Mouse (Mus musculus) A20 (cell line): ENCODE measurements around the gene Ppm1j.
A peak's percentile ranks its signal among the peaks of the same experiment; 100 is the strongest.

Source experiments
- DNase-seq: peaks from one replicate; pipeline ENCODE4 v3.0.0-alpha.2; 2011; ENCODE audit warnings: low read depth, low spot score

The Ppm1j gene

DNA sequence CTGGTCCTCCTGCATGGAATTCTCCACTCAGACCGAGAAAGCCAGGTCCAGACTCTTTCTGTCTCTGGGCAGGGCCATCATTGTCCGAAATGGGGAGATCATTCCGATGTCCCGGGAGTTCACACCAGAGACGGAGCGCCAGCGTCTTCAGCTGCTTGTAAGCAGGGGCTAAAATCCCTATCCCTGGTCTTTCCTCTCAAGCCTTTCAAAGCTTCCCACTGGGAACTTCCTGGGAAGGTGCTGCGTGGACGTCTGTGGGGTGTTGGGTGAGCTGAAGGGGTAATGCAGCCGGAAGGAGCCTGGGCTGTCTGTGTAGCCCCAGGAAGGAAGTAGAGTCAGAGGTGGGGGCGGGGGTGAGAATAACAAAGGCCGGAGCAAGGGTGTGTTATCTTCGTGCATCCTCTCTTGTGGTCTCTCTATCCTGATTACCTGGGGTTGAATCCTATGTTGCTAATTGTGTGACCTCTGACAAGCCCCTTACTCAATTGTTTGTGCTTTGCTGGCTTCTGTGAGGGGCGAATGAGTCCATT lies 3.2 kb downstream of the Ppm1j start:
- no peak for DNase-seq

DNA sequence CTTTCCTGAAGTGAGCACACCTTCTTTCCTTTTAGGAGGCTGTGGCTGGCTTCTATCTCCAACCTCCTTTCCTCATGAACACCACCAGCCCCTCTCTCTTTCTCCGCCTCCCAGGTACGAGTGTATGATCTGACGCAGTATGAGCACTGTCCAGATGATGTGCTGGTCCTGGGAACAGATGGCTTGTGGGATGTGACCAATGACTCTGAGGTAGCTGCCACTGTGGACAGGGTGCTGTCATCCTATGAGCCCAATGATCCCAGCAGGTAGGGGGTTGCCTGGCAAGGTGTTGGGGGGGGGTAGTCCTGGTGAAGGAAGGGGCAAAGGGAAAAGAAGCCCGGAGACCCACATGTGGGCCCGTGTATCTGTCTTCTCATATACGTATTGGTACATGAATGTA lies 4.4 kb downstream of the Ppm1j start:
- DNase-seq, result no peak

DNA sequence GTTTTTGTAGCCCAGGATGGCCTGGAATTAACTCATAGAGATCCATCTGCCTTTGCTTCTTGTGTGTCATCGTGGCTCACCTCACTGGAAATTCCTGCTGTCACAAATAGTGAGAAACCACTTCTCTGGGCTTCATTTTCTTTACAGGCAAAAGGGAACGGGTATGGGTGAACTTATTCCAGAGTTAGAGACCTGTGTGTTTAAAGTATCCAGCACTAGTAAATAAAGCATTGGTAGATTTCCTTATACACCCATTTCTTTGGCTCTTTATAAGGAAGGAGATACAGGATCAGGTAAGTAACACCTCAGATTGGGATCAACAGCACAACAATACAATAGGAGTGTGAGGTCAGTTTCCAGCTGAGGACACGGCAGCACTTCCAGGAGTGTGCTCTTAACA lies 7.2 kb downstream of the Ppm1j start, which contains the start of gene Rhoc:
Rhoc (plus strand) TSS at position 301 of the 400 bp plus-strand sequence.
- DNase-seq, result no peak

DNA sequence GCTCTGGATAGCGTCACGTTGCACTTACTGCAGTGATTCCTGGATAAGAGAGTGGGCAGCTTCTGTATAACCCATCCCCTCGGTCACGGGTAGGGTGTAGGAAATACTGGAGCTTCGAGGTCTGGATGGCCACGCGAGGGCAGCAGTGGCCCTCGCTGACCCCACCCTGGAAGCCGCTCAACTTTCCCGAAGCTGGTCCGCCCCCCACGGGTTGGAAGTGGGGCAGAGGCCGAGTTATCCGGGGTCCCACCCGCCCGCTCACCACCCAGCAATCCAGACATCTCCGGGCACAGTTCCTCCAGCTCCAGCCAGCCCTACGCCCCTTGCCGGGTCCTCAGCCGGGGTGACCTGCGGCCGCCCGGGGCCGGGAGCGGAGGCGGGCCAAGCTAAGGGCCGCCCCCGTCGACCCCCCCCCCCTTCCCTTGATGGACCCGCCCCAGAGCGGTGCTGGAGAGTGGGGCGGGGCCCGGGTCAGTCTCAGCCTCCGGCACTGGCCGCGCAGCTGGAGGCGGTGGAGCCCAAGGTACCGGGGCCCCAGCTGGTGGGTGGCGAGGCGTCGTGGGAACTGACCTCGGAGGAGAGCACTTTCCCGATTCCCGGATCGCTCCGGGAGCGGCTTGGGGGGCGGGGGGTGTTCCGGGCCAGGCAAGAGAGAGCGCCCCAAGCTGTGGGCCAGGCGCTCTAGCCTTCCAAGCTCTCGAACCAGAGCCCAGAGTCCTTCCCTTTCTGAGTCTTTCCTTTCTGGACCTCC lies 7.9 kb downstream of the Ppm1j start:
- DNase-seq, result no peak

DNA sequence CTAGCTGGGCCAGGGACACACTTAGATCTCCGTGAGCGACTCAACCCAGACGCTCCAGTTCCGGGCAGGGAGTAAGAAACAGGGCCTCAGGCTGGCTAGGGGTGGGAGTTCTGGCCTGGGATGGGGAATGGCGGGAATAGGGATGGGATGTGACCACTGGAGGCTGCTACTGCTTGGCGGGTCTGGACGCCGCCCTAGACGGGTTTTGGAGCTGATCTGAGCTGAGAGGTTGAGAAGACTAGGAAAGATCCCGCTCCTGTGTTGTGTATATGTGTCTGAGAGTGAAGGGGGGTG lies 8.4 kb downstream of the Ppm1j start:
- DNase-seq, result no peak

DNA sequence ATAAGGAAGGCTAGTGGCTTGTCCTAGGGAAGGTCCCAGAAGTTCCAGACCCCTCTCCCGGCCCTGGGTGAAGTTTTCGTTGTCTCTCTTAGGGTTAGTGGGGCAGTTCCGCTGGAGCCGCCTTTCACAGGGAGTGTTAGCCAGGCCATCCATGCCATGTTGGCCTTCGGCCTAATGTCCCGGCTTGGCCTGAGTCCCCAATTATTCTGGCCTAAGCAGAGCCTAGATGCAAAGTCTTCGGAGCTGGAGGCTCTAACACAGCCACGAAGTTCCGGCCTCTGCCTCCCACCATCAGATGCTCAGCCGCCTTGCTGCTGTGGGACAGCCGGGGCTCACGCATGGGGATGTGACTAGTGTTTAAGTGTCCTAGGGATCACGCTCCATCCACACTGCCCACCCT lies 9.0 kb downstream of the Ppm1j start:
- DNase-seq, result no peak

DNA sequence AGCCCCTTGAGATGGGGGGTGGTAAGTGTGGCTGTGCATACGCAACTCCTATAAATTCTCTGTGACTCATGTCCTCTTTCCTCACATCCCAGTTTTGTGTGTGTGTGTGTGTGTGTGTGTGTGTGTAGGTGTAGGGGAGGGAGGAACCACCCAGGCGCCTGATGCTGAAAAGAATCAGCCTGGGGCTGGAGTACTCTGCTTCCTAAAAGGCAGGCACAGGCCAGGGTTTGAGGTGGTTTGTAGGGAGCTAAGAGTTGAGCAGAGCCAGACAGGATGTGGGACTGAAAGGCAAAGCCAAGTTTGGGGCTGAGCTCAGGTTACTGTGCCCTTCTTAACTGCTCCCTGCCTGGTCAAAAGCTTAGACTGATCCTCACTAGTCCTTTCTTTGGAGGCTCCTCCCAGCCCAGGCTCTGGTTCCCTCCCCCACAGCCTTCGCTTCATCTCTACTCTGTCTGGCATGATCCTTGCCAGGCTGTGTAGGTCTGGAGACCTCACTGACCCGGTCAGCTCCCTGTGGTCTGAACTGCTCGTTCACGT lies 9.6 kb downstream of the Ppm1j start:
- DNase-seq, result no peak

DNA sequence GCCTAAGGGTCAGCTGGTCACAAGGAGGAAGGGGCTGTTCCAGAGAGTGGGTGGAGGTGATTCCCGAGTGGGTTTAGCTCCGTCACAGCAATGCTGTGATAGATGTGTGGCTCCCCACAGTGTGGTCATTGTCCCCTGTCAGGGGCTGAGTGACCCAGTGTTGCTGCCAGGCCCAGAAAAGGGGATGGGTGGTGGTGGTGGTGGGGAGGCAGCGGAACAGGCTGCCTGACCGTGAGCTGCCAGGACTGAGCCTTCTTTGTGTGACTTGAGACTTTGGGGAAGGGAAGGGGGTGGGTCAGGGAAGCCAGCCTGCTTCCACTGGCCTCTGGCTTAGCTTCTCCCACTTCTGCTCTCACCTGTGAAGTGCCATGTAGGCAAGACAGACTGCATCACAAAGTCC lies 10.2 kb downstream of the Ppm1j start:
- DNase-seq, result no peak

DNA sequence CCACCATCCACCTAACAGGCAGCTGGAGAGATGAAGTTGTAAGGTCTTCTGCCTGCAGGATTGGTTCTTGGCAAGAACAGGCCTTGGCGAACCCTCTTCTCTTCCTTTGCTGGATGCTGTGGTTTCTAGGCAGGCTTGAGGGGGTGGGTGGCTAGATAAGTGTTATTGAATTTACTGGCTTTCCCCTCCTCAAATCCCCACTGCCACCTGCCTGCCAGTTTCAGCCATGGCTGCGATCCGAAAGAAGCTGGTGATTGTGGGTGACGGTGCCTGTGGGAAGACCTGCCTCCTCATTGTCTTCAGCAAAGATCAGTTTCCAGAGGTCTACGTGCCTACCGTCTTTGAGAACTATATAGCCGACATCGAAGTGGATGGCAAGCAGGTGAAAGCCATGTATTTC lies 10.8 kb downstream of the Ppm1j start:
- DNase-seq, result no peak

DNA sequence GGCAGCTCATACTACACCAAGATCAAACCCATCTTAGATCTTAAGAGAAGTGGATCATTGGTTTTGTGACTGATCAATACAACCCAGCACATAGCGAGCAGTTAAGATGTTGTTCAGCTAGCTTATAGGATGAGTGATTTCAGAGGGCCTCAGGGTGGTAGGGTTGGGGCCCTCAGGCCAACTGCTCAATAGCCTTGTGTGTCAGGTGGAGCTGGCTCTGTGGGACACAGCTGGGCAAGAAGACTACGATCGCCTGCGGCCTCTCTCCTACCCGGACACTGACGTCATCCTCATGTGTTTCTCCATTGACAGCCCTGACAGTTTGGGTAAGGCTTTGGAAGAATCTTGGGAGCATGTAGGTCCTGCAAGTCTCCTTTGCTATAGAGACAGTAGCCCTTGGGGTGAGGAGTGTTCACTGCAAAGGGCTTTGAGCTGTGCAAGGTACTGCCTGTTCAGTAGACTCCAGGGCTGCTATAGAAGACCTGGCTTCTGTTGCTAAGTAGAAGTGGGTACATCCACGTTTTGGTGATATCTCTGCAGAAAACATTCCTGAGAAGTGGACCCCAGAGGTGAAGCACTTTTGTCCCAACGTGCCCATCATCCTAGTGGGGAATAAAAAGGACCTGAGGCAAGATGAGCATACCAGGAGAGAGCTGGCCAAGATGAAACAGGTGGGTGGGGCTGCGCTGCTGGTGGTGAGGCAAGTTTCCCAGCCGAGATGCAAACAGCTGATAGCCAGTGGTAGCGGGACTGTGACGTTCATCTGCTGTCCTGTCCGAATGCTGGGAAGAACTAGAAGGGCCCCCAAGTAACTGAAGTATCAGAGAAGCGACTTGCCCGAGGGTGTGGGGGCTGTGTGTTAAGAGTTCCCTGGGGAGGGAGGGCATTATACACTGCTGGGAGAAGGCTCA lies 11.8 kb downstream of the Ppm1j start:
- DNase-seq, result no peak

DNA sequence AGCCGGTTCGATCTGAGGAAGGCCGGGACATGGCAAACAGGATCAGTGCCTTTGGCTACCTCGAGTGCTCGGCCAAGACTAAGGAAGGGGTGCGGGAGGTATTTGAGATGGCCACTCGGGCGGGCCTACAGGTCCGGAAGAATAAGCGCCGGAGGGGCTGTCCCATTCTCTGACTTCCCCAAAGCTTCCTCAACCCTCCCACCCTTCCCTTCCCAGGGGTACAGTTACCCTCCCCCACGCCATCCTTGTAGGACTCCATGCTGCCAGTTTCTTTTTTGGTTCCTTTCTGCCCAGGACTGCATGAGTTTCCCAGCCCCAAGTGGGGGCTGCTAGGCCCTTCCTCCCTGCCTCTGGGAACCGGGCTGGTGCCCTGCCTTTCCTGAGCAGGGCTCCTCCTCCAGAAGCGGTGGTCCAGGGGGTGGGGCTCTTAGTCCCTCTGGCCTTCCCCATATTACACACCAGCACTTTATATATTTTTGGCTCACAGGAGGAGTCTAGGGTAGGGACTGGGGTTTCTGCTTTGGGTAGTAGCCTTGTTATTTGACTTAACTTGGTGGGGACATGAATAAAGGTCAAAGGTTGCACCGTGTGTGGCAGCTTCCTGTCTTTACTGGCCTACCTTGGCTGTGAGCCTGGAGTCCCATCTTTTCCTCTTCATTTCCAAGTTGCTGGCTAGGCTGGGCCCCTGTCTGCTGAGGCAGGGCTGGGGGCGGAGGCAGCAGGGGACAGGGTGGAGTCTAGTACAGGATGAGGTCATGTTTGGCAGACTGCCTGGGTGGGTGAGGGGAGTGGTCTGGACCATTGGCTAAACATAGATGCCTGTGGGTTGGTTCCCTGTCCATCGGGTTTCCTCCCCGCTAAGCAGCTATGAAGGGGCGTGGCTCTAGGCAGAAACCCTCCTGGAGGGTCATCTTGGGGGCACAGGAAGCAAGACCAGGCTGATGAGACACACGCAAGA lies 13.3 kb downstream of the Ppm1j start:
- DNase-seq, result no peak

DNA sequence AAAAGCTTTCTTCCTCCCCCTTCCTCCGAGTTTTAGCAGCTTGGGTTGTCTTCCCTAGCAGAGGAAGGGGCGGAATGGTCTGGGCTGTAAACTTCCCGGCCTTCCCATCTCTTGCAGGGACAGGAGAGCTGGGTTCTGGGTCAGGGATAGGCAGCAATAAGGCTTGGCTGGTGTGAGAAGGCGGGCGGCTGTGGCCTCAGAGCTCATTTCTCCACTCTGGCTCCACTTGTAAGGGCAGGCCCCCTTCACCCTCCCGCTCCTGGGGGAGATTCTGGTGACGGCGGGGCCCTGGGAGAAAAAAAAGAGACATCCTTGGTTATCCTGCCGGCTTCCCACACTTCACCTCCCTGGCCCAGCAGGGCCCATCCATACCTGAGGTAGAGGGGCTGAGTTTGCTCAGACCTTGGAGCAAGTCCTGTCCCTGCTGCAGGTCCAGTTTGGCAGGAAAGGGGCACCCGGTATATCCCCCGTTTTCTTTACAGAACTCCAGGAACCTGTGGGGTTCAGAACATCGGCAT lies 14.2 kb downstream of the Ppm1j start:
- no peak for DNase-seq

DNA sequence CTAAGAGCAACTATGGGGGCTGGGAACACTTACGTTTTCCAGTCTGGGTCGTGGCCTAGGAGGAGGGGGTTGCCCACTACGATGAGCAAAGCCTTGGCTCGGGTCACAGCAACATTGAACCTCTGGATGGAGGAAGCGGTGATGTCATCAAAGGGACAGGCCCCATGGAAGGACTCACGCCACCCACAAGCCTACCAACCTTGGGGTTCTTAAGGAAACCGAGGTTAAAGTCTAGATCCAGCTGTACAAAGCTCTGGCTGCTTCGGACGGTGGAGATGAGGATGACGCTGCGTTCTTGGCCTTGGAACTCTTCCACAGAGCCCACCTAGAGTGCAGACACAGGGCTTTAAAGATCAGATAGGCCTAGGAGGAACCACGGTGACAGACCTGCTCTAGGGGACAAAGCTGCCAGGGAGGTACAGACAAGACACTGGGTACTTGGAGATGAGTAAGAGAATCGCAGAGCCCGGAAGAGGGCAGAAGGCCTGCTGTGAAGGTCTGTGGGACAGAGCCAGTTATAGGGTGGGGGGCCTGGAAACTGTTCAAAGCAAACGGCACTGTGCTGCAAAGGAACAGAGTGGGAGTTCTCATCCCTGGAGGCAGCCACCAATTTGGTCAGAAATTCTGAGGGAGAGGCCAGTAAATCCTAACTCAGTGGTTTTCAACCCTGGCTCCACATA lies 14.9 kb downstream of the Ppm1j start:
- DNase-seq, result no peak

DNA sequence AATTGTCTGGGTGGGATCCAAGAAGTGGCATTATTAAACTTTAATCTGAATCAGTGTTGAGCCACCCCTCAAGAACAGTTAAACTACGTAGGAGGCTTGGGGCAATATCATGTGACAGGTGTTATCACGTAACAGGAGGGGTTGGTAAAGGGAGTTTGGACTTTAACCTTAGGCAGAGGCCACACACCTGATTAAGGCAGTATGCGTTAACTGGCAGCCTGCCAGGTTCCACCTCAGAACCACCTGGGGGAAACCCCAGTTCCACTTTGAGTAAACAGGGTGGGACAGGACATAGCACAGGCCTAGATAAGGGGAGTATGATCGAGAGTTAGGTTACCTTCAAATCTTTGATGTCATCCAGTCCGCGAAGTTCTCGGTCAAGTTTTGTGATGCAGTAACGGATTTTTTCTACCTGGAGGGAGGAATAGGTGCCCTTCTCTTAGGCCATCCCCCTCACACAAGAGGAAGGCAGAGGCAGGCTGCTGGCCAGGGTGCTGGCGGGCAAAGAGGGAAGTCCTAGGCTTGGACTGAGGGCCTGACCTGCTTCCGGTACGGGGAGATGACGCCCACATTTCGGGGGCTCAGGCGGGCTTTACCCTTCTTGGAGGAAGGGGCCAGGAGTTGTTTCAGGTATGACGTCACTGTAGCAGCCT lies 15.7 kb downstream of the Ppm1j start:
- peak; percentile 44 for DNase-seq

DNA sequence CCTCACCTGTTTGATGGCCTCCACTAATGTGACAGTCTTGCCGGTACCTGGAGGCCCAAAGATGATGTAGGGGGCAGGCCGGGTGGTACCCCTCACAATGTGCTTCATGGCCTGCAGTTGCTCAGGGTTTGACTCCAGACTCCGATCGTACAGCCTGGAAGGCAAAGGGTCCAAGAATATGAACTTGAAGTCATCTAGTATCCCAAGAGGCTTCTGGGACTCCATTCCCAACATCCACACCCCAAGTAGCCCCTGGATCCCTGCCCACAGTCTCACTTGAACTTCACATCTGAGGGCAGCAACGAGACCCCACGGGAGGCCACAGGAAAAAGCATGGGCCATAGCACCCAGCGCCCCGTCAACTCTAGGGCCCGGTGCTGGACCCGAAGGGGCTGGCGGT lies 19.8 kb downstream of the Ppm1j start:
- no peak for DNase-seq

DNA sequence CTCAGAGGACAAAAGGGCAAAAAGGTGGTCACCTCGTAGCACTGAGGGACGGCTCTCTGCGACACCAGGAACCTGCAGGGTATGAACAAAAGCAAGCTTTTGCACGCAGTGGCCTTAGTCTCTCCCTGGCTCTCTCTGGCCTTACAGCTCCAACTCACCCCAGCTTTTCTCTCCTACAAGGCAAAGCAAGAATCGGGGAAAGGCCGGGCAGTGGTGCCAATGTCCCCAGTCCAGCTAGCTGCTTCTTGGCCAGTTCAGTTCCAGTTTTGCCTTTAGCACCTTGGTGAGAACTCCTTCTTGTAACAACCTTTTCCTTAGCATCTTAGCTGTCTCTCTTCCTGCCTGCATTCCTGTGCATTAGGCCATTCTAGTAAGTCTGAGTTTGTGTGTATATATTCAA lies 20.6 kb downstream of the Ppm1j start:
- no peak for DNase-seq

DNA sequence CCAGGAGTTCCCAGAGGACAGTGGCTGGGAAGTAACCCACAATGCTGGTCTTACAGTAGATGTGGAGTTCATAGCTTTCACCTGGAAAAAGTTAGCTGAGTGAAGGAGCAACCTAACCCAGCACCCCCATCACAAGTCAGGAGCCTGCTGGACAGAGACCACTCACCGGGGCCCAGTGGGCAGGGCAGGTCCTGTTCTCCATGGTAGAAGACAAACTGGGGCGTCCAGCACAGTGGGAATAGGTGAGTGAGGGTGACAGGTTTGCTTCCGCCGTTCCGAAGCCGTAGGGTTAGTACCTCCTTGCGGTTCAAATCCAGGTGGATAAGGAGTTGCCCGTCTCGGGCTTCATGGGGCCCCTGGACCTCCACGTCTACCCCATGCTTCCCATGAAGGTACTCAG lies 23.5 kb downstream of the Ppm1j start:
- no peak for DNase-seq

DNA sequence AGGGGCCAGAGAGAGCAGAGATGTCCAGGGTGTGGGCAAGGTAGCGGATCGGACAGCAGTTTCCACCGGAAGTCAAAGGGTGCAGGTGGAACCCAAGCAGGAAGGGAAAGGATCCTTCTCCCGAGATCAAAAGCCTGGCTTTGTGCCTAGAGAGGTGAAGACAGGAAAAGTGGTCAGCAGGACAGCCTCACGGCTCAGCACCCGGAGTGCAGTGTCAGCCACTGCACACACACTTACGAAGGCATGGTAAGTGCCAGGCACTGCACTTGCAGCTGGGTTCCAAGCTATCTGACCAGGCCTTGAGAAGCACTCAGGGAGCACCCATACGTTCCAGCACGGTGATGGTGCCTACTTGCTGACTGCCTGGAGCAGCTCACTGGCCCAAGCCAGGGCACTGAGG lies 24.7 kb downstream of the Ppm1j start:
- no peak for DNase-seq

DNA sequence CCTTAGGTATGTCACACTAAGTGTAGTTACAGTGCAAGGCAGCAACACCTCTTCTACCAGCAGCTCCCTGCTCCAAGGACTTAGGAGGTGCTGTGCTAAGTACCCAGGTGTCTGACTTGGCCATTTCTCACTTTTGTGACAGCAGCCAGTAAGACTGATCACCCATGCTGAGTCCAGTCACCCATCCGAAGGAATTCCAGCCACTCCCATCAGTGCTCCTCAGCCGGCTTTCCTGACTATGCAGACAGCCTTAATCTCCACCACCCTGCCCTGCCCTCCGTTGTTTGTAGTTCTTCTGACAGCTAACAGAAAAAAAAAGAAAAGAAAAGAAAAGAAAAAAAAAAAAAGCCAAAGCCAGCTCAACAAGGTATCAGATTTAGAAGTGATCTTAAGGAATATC lies 30.9 kb downstream of the Ppm1j start:
- no peak for DNase-seq

DNA sequence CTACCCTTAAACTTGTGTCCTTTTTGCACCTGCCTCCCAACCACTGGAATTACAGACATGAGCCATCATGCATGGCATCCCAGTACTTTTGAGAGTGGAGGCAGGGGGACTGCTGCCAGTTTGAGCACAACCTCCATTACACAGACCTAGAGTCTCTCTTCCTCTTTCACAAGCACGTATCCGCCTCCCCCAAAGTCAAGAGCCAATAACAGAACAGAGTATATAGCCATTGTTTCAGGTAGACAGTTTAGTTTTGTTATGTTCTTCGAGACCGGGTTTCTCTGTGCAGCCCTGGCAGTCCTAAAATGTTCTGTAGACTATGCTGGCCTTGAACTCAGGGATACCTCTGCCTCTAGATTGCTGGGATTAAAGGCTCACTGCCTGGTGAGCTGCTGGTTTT lies 31.4 kb downstream of the Ppm1j start:
- DNase-seq, result peak; percentile 77
